Mouse (Mus musculus) hindbrain, embryonic 14.5 days (tissue): Measurements from ENCODE around the gene Gm10447. TPM values are rescaled to one million over a fixed set of nuclear protein-coding genes. Genes with fewer than 3 reads are reported as not detected.
A peak's percentile ranks its signal among the peaks of the same experiment; 100 is the strongest.

ENCODE experiments used
- ATAC-seq: fragments of 200-750 bp; cut with Nextera tagmentation; 2 replicates; pipeline ENCODE4 v1.8.0; 2017; ENCODE audit warnings: moderate number of reproducible peaks, mild to moderate bottlenecking, moderate TSS enrichment, moderate library complexity; ENCODE audit not compliant: low FRiP score
- DNase-seq: peaks from one replicate; pipeline ENCODE4 v3.0.0-alpha.2; 2015; ENCODE audit warnings: low spot score
- H3K27ac ChIP-seq: fragments of 300-500 bp; sonication (generic); 2 replicates; pipeline ENCODE4 v1.5.1; 2014; ENCODE audit warnings: mild to moderate bottlenecking, moderate library complexity
- H3K27me3 ChIP-seq: fragments of 300-500 bp; sonication (generic); 2 replicates; pipeline ENCODE4 v1.6.1; 2014; ENCODE audit warnings: mild to moderate bottlenecking, low read length, mixed read lengths; ENCODE audit not compliant: control insufficient read depth, insufficient read depth
- H3K36me3 ChIP-seq: fragments of 300-500 bp; sonication (generic); replicated peaks from 2 replicates; pipeline ENCODE4 v1.6.1; 2014; ENCODE audit not compliant: control insufficient read depth, insufficient read depth
- H3K4me1 ChIP-seq: fragments of 300-500 bp; sonication (generic); replicated peaks from 2 replicates; pipeline ENCODE4 v1.6.1; 2014; ENCODE audit warnings: antibody characterized with exemption, low read length, mixed read lengths; ENCODE audit not compliant: control insufficient read depth, insufficient read depth
- H3K4me2 ChIP-seq: fragments of 300-500 bp; sonication (generic); replicated peaks from 2 replicates; pipeline ENCODE4 v1.6.1; 2014; ENCODE audit warnings: mild to moderate bottlenecking, moderate library complexity
- H3K4me3 ChIP-seq: fragments of 300-500 bp; sonication (generic); replicated peaks from 2 replicates; pipeline ENCODE4 v1.5.1; 2014; ENCODE audit warnings: mild to moderate bottlenecking, low read length
- H3K9ac ChIP-seq: fragments of 300-500 bp; sonication (generic); 2 replicates; pipeline ENCODE4 v1.6.1; 2014
- H3K9me3 ChIP-seq: fragments of 300-500 bp; sonication (generic); 2 replicates; pipeline ENCODE4 v1.6.1; 2016; ENCODE audit warnings: low read length; ENCODE audit not compliant: control insufficient read depth
- WGBS: fragments of 180-500 bp; shearing (Covaris S2); extraction: QIAGEN DNeasy Blood & Tissue Kit; methylation state at CpG from one replicate; pipeline ENCODE4 v1.1.7; 2014; 5-methylcytosine and 5-hydroxymethylcytosine counted together
- polyA plus RNA-seq: library from polyadenylated mRNA; unstranded; fragments of >200 nt; fragmentation: Nextera tagmentation; extraction: Ambion mirVana; gene quantifications from 2 replicates; pipeline ENCODE4 v1.2.1, GENCODE M21; 2014

The Gm10447 gene
- polyA plus RNA-seq: 0.11 TPM in 1 of 2 replicates, not detected in the other

- Histone ChIP-seq H3K9me3 (no peaks in the 10 kb centered on the region), H3K36me3 (no peaks in the 10 kb centered on the region), H3K9ac (peak within 1 kb of the TSS; percentile 45), H3K27ac (no peak within 1 kb of the TSS), H3K4me1 (peaks cover 3% of the 10 kb centered on the region; the same call in 1 of the 2 replicates), H3K4me3 (peak within 1 kb of the TSS; percentile 35), H3K4me2 (peak within 1 kb of the TSS; percentile 60), H3K27me3 (peaks cover 59% of the 10 kb centered on the region)
- no peak for DNase-seq
- WGBS: 5% methylated on average over 42 of the region's 42 CpGs
- ATAC-seq: peak; percentile 31; the same call in 1 of the 2 replicates
Observed at GRCm38 (mm10) chr11:53456474-53457371, at the start of gene Gm10447, which contains the start of gene Shroom1. Gene Gm10447, minus strand, starts transcription at chr11:53457110. Gene Shroom1, plus strand, starts transcription at chr11:53457205.

DNA sequence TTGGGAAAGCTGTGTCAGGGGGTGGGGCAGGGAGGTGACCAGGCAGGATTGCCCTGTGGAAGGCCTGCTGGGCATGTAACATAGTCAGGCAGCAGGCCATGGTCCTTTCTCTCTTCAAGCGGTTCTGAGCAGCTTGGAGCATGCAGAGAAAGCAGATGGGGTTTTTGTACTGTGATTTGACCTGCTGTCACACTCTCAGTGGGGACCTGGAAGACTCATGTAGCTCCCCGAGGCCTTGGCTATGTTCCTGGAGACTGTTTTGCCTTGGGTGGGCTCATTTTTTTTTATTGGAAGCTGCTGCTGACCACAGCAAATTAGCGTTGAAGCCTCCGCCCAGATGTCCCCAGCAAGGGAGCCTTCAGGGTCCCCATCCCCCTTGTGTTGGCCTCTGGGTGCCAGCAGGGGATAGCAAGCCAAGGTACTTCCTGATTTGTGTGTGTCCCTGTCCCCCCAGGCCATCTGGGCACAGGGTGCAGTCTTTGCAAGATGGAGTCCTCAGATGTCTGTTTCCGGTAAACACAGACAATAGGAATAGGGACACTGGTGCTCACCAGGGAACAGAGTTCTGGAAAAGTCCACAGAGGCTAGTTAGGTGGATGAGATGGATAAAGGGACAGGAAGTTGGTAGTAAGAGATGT, 48.2 kb upstream of the Gm10447 start:
- WGBS: 37% methylated on average over 5 of the region's 5 CpGs
- no peaks in the 10 kb centered on the region for H3K4me1 ChIP-seq
- H3K36me3 ChIP-seq: no peaks in the 10 kb centered on the region
- no peak overlapping the region for H3K27ac ChIP-seq
- H3K9ac ChIP-seq: no peak overlapping the region
- peaks cover 14% of the 10 kb centered on the region; the same call in 1 of the 2 replicates for H3K27me3 ChIP-seq
- H3K9me3 ChIP-seq: no peaks in the 10 kb centered on the region
- no peak overlapping the region for H3K4me3 ChIP-seq
- H3K4me2 ChIP-seq: no peak overlapping the region
- ATAC-seq (no peak), DNase-seq (peak; percentile 49)

- H3K27ac ChIP-seq: no peak overlapping the region
- DNase-seq: no peak
- no peaks in the 10 kb centered on the region for H3K4me1 ChIP-seq
- H3K4me2 ChIP-seq: no peak overlapping the region
- H3K9me3 ChIP-seq: no peaks in the 10 kb centered on the region
- H3K4me3 ChIP-seq: no peak overlapping the region
- peaks cover 16% of the 10 kb centered on the region; the same call in 1 of the 2 replicates for H3K27me3 ChIP-seq
- WGBS: 95% methylated on average over 8 of the region's 8 CpGs
- ATAC-seq: no peak
- H3K9ac ChIP-seq: no peak overlapping the region
- H3K36me3 ChIP-seq: no peaks in the 10 kb centered on the region
Observed at GRCm38 (mm10) chr11:53504376-53504775, 47.5 kb upstream of the Gm10447 start.

DNA sequence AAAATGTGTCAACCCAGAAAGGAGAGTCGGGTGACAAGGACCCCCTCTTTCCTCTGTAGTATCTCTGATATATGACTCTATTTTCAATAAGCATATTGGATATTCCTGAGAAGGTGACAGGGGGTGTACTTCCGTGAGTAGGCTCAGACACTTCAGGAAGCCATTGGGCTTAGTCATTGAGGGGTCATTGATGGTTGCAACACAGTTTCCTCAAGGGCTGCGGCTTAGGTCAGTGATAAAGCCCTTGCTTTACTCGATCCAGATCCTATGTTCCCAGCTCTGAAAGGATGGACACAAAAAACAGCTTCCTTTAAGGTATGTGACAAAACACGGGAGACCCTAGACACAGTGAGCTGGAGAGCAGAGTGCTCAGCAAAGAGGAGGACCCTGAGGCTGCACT, 46.8 kb upstream of the Gm10447 start:
- no peak overlapping the region for H3K4me3 ChIP-seq
- H3K27ac ChIP-seq: no peak overlapping the region
- WGBS: 89% methylated on average over 5 of the region's 5 CpGs
- H3K4me1 ChIP-seq: no peaks in the 10 kb centered on the region
- DNase-seq: no peak
- H3K9ac ChIP-seq: no peak overlapping the region
- ATAC-seq: no peak
- no peaks in the 10 kb centered on the region for H3K9me3 ChIP-seq
- H3K4me2 ChIP-seq: no peak overlapping the region
- H3K36me3 ChIP-seq: no peaks in the 10 kb centered on the region
- H3K27me3 ChIP-seq: peaks cover 18% of the 10 kb centered on the region; the same call in 1 of the 2 replicates

DNA sequence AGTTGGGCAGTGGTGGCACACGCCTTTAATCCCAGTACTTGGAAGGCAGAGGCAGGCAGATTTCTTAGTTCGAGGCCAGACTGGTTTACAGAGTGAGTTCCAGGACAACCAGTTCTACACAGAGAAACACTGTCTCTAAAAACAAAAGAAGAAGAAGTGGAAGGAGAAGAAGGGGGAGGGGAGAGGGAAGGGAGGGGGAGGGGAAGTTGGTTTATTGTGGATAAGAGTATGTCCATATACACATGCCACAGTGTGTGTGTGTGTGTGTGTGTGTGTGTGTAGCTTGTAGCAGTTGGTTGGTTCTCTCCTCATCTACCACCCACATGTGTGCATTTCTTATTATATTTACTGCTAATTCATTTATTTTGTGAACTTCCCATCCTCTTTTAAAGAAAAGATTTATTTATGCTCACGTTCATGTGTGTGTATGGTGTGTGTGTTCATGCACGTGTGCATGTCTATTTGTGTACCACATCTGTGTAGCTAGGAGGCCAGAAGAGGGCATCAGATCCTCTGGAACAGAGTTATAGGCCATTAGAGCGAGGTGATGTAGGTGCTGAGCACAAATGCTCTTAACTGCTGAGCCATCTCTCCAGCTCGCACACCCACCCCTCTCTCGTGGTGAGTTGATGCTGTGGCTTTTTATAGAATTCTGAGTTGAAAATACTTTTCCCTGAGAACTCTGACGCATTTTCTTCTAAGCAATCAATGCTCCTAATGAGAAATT, 45.3 kb upstream of the Gm10447 start:
- ATAC-seq (no peak), DNase-seq (no peak)
- Histone ChIP-seq H3K4me3 (no peak overlapping the region), H3K4me2 (no peak overlapping the region), H3K9ac (no peak overlapping the region), H3K4me1 (no peaks in the 10 kb centered on the region), H3K36me3 (no peaks in the 10 kb centered on the region), H3K27ac (no peak overlapping the region), H3K27me3 (peaks cover 24% of the 10 kb centered on the region; the same call in 1 of the 2 replicates), H3K9me3 (no peaks in the 10 kb centered on the region)
- WGBS: 84% methylated on average over 8 of the region's 8 CpGs

GRCm38 (mm10) chr11:53500569-53500968, 43.7 kb upstream of the Gm10447 start:
- DNase-seq (no peak), ATAC-seq (no peak)
- 13% methylated on average over 11 of the region's 11 CpGs for WGBS

DNA sequence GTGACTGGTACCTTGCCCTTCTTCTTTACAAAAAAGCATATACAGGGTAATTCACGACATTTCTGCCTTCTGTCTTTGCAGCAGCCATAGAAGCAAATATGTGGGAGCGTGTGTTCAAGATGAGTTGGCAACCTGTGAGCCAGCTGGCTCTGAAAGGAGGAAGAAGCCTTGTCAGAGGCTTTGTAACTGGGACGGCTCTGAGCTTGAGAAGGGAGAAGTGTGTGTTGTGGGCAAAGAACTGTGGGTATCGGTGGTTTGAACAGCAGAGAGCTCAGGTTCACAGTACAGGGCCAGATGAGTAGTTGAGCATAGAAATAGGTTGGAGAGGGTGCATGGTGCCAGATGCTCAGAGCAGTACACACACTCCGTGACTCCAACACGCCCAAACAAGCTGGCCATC, 40.0 kb upstream of the Gm10447 start:
- Histone ChIP-seq H3K4me2 (no peak overlapping the region), H3K4me3 (no peak overlapping the region), H3K9me3 (no peaks in the 10 kb centered on the region), H3K36me3 (no peaks in the 10 kb centered on the region), H3K4me1 (0 out of 2 replicates have a peak, but pooled peaks cover 6% of the 10 kb centered on the region), H3K27ac (no peak overlapping the region), H3K9ac (no peak overlapping the region), H3K27me3 (peaks cover 32% of the 10 kb centered on the region)
- 76% methylated on average over 6 of the region's 6 CpGs for WGBS
- DNase-seq (no peak), ATAC-seq (no peak)

More at GRCm38 (mm10) chr11:53500569-53500968, 43.7 kb upstream of the Gm10447 start:
- Histone ChIP-seq H3K9me3 (no peaks in the 10 kb centered on the region), H3K4me3 (no peak overlapping the region), H3K4me2 (no peak overlapping the region), H3K36me3 (no peaks in the 10 kb centered on the region), H3K27ac (no peak overlapping the region), H3K27me3 (peaks cover 32% of the 10 kb centered on the region), H3K4me1 (0 out of 2 replicates have a peak, but pooled peaks cover 3% of the 10 kb centered on the region), H3K9ac (no peak overlapping the region)

DNA sequence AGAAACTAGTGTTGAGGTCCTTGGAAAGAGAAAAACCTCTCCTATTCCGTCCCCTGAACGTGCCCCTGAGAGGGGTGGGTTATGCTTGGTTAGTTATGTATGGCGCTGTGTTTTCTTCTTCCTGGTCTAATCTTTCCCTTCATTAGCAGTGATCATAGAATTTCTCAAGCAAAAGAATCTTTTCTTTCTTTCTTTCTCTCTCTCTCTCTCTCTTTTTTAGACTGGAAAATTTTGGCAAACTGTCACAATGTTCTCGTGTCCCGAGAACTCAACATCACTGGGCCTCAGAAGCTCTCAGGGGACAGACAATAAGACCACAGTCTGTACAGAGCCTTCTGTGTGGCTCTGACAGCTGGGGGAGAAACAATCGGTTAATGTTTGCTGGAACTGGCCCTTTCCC, 38.5 kb upstream of the Gm10447 start:
- WGBS: 16% methylated on average over 6 of the region's 6 CpGs

More for the DNA sequence above, 38.5 kb upstream of the Gm10447 start:
- Histone ChIP-seq H3K9me3 (no peaks in the 10 kb centered on the region), H3K4me3 (no peak overlapping the region), H3K27ac (0 out of 2 replicates have a peak overlapping the region, but pooled peaks have one; percentile 51), H3K9ac (no peak overlapping the region), H3K4me2 (no peak overlapping the region), H3K27me3 (peaks cover 22% of the 10 kb centered on the region), H3K4me1 (0 out of 2 replicates have a peak, but pooled peaks cover 9% of the 10 kb centered on the region), H3K36me3 (no peaks in the 10 kb centered on the region)
- ATAC-seq (no peak), DNase-seq (no peak)
